Mouse (Mus musculus) T-helper 17 cell (primary cell): ENCODE results near the gene Naxd.

Source experiments
- in situ Hi-C, 2 experiments: fragments of 300-600 bp; cut with MboI, MseI; formaldehyde crosslinking; loops; 1 replicate in 1 of 2; 2 replicates in 1 of 2; pipeline ENCODE4 v1.15.1; 2025; ENCODE audit warnings: high pct_unique_total_duplicates in 2 of 2

Gene Naxd

DNA sequence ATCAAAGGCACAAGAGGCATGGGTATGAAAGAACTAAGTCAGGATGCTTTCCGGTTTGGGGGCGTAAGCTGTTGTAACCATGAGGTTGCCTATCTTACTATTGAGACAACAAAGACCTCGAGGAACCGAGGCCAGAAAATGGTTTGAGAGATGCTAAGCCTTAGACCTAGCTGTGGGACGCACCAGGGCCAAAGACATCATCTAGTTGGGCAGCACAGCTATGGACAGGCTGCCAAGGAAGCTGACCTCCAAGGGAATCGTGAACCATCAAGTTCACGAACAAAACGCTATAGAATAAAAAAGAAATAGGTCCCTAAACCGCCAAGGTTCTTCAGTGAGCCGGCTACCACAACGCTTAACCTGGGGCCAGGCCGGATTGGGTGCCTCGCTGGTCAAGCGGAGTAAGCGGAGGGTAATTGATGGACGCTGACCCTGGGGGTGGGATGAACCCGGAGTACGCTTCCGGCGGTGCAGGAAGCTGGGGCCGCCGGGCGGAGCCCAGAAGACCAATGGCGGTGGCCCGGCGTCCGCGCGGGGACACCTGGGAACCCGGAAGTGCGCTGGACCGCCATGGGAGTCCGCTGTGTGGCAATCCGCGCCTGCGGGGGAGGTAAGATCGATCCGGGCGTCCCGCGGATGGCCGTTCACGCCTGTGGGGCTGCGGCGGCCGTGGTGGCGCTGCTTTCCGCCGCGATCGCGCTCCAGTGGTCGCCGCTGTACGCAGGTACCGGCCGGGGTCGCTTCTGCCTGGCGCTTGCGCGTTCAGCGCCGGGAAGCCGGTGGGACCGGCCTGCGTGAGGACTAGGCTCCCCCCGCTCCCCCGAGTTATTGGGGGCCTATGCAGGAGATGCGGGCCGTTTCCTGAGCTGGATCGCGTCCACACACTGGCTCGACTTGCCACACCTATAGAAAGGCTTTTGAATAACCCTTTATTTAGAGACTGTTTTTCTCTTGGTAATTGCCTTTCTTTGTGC, at the start of gene Naxd:
Gene Naxd, plus strand, starts transcription at position 490 of the 974 bp plus-strand sequence.
- in situ Hi-C loops = no loop called here

GRCm38 (mm10) chr8:11447910-11448570, 49.3 kb upstream of the Naxd start:
- in situ Hi-C loops = loop anchor here (5.0 kb wide), 1 partner anchor 34 kb away; no protein-coding TSS in a partner anchor

GRCm38 (mm10) chr8:11450184-11451113, 46.9 kb upstream of the Naxd start:
- in situ Hi-C loops = no loop called here

DNA sequence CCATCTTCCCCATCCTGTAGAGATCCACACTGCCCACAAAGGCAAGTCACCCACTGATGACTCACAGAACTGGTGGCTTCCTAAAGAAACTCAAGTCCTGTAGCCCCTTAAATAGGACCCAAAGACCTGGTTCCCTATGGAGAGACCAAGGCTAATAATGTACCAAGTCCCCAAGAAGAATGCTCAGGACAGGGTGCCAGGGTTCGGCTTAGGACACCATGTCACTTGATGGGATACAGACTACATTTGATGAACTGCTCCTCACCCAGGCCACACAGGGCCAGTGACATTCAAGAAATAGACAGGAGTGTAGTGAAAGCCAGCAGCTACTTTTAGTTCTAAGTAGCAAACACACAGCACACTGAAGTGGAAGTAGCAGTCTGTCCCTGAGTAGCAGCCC, 45.2 kb upstream of the Naxd start:
- in situ Hi-C loops = no loop called here

DNA sequence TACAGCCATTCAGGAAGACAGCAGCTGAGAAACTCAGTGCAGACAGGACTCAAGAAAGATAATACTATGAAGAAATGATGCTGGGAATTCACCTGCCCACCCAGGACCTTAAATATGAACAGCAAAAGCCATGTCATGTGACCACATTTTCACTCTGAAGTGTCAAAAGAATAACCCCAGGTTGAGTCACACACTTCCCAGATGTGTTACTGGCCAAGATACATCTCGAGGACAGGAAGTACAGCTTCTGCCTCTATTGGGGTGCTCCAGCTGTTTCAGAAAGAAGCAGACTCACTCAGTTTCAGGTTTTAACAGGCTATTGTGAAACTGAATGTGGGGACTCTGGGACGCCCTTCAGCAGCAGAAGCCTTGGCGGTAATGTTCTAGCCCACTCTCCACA, 44.7 kb upstream of the Naxd start:
- in situ Hi-C loops = no loop called here

GRCm38 (mm10) chr8:11452974-11453373, 44.3 kb upstream of the Naxd start:
- in situ Hi-C loops = no loop called here

DNA sequence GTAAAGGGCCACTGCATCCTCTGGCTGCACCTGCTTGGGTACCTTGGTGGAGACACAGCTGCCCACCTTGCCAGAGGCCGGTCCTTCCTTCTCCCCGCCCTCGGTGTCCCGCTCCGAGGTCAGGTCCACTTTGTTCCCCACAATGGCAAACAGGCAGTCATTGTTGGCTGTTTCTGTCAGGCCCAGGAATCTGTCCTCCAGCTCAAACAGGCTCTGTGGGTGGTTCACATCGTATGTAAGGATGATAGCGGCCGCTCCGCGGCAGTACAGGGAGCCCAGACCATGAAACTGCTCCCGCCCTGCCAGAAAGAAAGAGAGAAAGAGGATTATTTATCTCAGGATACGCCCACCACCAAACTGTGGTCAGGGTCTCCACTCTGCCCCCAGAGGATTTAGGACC, 43.1 kb upstream of the Naxd start:
- in situ Hi-C loops = no loop called here

DNA sequence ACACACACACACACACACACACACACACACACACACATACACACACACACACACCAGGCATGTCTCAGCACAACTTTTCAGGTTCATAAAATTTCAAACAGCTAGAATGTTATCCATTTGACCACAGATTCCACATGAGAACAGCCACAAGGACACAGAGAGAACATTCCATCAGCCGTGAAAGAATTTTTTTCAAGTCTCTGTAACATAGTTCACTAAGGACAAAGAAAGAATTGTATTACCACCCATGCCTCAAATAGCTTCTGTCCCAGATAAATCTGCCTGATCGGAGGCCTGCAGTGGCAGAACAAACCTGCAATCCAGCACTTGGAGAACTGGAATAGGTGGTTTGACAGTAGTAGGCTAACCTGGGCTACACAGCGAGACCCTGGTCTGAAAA, 40.0 kb upstream of the Naxd start:
- in situ Hi-C loops = no loop called here

- in situ Hi-C loops = no loop called here
Measured at GRCm38 (mm10) chr8:11457981-11458836, 39.1 kb upstream of the Naxd start.

- in situ Hi-C loops = no loop called here
Measured at GRCm38 (mm10) chr8:11459016-11459415, 38.3 kb upstream of the Naxd start.

- in situ Hi-C loops = loop anchor here in 1 of 2 experiments (10.0 kb wide), 1 partner anchor 1744 kb away; the partner anchor contains the start of gene Grtp1
Measured at GRCm38 (mm10) chr8:11460934-11461333, 36.4 kb upstream of the Naxd start.

DNA sequence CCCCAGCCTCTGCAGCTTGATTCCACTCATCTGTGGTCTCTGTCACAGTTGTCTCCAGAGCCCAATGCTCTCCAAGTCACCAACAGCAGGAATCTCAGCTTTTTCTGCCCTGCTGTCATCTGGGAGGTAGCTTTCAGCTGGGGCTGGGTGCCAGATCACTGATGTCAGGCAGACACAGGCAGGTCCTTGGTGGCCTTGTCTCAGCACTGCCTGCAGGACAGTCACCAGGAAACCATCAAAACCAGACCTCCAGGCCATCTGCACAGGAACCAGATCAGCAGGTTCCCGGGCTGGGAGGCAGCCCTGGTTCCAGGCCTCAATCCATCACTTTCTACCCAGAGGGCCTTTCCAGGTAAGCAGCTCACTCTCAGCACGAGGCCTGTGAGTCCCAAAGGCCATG, 35.5 kb upstream of the Naxd start:
- in situ Hi-C loops = loop anchor here in 1 of 2 experiments (10.0 kb wide), 1 partner anchor 1743 kb away; the partner anchor contains the start of gene Grtp1

- in situ Hi-C loops = loop anchor here in 1 of 2 experiments (10.0 kb wide), 1 partner anchor 1742 kb away; the partner anchor contains the start of gene Grtp1
Measured at GRCm38 (mm10) chr8:11462641-11463040, 34.7 kb upstream of the Naxd start.

DNA sequence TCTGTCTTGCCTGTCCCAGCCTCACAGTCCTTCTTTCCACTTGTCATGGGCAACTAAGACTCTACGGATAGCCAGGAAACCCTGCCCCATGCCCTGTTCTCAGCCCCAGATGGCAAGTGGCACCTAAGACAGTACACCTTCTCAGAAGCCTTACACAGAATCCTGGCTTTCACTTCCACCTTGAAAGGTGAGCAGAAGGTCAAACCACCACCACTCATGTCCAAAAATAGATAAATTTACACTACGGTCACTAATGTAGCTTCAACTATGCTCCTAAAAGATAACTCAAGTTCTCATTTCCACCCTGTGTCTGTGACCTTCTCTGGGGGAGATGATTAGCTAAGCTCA, 33.8 kb upstream of the Naxd start:
- in situ Hi-C loops = loop anchor here in 1 of 2 experiments (10.0 kb wide), 1 partner anchor 1741 kb away; the partner anchor contains the start of gene Grtp1

GRCm38 (mm10) chr8:11463889-11464706, 33.2 kb upstream of the Naxd start:
- in situ Hi-C loops = loop anchor here in 1 of 2 experiments (10.0 kb wide), 1 partner anchor 1741 kb away; the partner anchor contains the start of gene Grtp1

DNA sequence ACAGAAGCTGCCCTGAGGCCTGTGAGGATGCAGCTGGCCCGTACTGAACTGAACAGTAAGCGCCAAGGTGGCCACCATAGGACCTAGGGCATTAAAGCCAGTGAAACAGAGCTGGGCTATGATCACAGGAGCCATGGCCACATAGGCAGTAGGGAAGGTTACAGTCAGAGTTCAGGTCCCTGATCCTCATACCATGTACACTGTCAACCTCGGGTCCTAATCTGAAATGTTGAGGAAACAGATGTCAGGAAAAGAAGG, 32.7 kb upstream of the Naxd start:
- in situ Hi-C loops = loop anchor here in 1 of 2 experiments (10.0 kb wide), 1 partner anchor 1740 kb away; the partner anchor contains the start of gene Grtp1

- in situ Hi-C loops = loop anchor here in 1 of 2 experiments (10.0 kb wide), 1 partner anchor 1739 kb away; the partner anchor contains the start of gene Grtp1
Measured at GRCm38 (mm10) chr8:11465619-11466018, 31.7 kb upstream of the Naxd start.

DNA sequence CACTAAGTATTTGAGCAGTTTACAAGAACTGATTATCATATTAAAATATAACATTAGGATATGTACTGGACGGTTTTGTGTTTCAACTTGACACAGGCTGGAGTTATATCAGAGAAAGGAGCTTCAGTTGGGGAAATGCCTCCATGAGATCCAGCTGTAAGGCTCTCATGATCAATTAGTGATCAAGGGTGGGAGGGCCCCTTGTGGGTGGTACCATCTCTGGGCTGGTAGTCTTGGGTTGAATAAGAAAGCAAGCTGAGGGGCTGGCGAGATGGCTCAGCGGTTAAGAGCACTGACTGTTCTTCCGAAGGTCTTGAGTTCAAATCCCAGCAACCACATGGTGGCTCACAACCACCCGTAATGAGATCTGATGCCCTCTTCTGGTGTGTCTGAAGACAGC, 30.8 kb upstream of the Naxd start:
- in situ Hi-C loops = loop anchor here in 1 of 2 experiments (10.0 kb wide), 1 partner anchor 1738 kb away; the partner anchor contains the start of gene Grtp1

DNA sequence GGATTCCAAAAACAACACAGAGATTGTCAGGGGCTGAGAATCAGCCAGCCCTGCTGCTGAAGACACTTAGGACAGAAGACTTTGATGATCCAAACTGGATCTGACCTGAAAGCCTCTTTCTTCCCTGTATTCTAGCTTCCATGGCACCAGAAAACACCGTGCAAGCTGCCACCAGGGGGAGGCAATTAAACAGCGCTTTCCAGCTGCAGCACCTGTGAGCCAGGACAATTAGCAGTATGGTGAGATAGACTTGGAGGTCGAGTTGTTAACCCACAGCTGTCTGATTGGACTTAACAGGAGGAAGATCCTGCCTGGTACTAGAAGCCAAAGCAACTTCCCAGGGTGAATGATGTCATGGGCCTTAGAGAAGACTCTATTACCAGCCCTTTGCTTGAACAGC, 28.2 kb upstream of the Naxd start:
- in situ Hi-C loops = loop anchor here in 1 of 2 experiments (10.0 kb wide), 1 partner anchor 1736 kb away; the partner anchor contains the start of gene Grtp1
